In the genomic region with DNA sequence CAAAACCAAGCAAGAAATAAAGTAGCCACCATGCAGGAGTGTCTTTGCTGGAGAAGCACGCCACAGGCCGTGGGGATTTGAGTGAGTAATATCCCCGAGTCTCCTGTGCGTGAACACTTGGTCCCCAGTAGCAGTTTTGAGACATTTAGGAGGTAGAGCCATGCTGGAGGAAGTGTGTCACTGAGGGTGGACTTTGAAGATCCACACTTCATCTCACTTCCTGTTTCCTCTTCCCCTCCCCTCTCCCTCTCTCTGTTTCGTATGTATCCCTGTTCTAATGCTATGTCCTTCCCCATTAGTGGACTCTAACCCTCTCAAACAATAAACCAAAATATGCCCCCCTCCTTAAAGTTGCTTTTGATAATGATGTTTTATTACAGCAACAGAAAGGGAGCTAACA, we compare ENCODE assay signal across 28 mouse cellular contexts. TPM values are rescaled to one million over a fixed set of nuclear protein-coding genes. Genes with fewer than 3 reads are reported as not detected.
DNase-seq lines count a peak whose midpoint lies in the region; ATAC-seq lines count a peak whose summit lies in the region.
"Had no signal": no experiment of that assay in that cellular context is flagged by ENCODE, and none has a peak within 500 bp of the region (broad histone marks: within the 10 kb centered on the region; RNA-seq: fewer than 3 reads in every experiment).

No protein-coding gene starts in this region.

- H3K9me3 ChIP-seq in forebrain, embryonic 16.5 days (ENCODE audit: control insufficient read depth, low read length), result no peaks in the 10 kb centered on the region
- H3K9me3 ChIP-seq: embryonic facial prominence, embryonic 13.5 days; forebrain, embryonic 13.5 days; hindbrain, embryonic 10.5 days; kidney, embryonic 15.5 days; limb, embryonic 10.5 days; midbrain, embryonic 10.5 days had no signal

- no peak overlapping the region for H3K27ac ChIP-seq in forebrain, embryonic 16.5 days (ENCODE audit: low read length)
- H3K27ac ChIP-seq: embryonic facial prominence, embryonic 13.5 days; forebrain, embryonic 13.5 days; gastrocnemius, adult 2 months; kidney, embryonic 15.5 days; limb, embryonic 10.5 days; midbrain, embryonic 10.5 days had no signal

- no peak overlapping the region for H3K4me2 ChIP-seq in forebrain, embryonic 16.5 days (ENCODE audit: low read length)
- H3K4me2 ChIP-seq: embryonic facial prominence, embryonic 13.5 days; forebrain, embryonic 13.5 days; heart, embryonic 11.5 days; kidney, embryonic 15.5 days had no signal

- peak; percentile 12 to 26 for DNase-seq in spleen, postnatal 36 days (ENCODE audit: low spot score in 2 of 2)
- no peak for DNase-seq in spleen, postnatal 4 days (ENCODE audit: low spot score in 2 of 2)
- peak; percentile 51 for DNase-seq in CD4-positive, CD25-positive, alpha-beta regulatory T cell, adult 2 months (ENCODE audit: low read depth, low spot score)
- DNase-seq in naive thymus-derived CD4-positive, alpha-beta T cell, adult 2 months (ENCODE audit: low read depth), result peak; percentile 62
- DNase-seq in heart, adult 18-20 months, result no peak
- DNase-seq in cerebellum, postnatal 36 days, result no peak
- DNase-seq: adrenal gland, postnatal 36 days; cerebellum, adult 11 months; cerebellum, postnatal 10 days; gastrocnemius, adult 2 months; kidney, adult 11 months; kidney, postnatal 4 days; liver; lung, postnatal 4 days had no signal

- H3K36me3 ChIP-seq in forebrain, embryonic 16.5 days (ENCODE audit: control insufficient read depth, insufficient read depth), result no peaks in the 10 kb centered on the region
- H3K36me3 ChIP-seq: embryonic facial prominence, embryonic 13.5 days; hindbrain, embryonic 10.5 days; kidney, embryonic 15.5 days; limb, embryonic 10.5 days; midbrain, embryonic 10.5 days had no signal

- peak; percentile 95 for ATAC-seq in granulocyte monocyte progenitor cell, adult 5-6 weeks (replicated peaks; ENCODE audit: poor library complexity, severe bottlenecking)
- no peak for ATAC-seq in forebrain, embryonic 16.5 days
- ATAC-seq: forebrain, embryonic 13.5 days; hindbrain, embryonic 16.5 days had no signal

- no peaks in the 10 kb centered on the region for H3K4me1 ChIP-seq in forebrain, embryonic 16.5 days (replicated peaks; ENCODE audit: control insufficient read depth, insufficient read depth, low read length)
- H3K4me1 ChIP-seq: forebrain, embryonic 13.5 days had no signal

- 84% methylated on average over 5 of the region's 5 CpGs for WGBS in forebrain, embryonic 16.5 days

- no peak overlapping the region for H3K4me3 ChIP-seq in forebrain, embryonic 16.5 days (replicated peaks; ENCODE audit: low read length)
- H3K4me3 ChIP-seq: embryonic facial prominence, embryonic 13.5 days; erythroblast, embryonic 14.5 days; forebrain, embryonic 13.5 days; gastrocnemius, adult 2 months; hindbrain, embryonic 10.5 days; kidney, embryonic 15.5 days; limb, embryonic 10.5 days; midbrain, embryonic 10.5 days had no signal

- no peaks in the 10 kb centered on the region for H3K27me3 ChIP-seq in forebrain, embryonic 16.5 days (replicated peaks; ENCODE audit: control insufficient read depth, insufficient read depth, low read length)
- H3K27me3 ChIP-seq: embryonic facial prominence, embryonic 13.5 days; forebrain, embryonic 13.5 days; kidney, embryonic 15.5 days had no signal

- H3K9ac ChIP-seq in forebrain, embryonic 16.5 days (replicated peaks; ENCODE audit: low read depth, low read length), result no peak overlapping the region
- H3K9ac ChIP-seq: embryonic facial prominence, embryonic 13.5 days; forebrain, embryonic 13.5 days; kidney, embryonic 15.5 days had no signal

RNA-seq across cellular contexts. Expression of a gene that starts 11.0 kb away (rescaled TPM):
- not detected in 2 replicates for total RNA-seq in granulocyte monocyte progenitor cell, adult 5-6 weeks (2014; fragmentation: Nextera tagmentation)
- not detected in 2 replicates for total RNA-seq in granulocyte monocyte progenitor cell, adult 5-6 weeks (2017)
- polyA plus RNA-seq in forebrain, embryonic 16.5 days (2015; fragmentation: Nextera tagmentation; extraction: Ambion mirVana), result 0.68 and 0.75 TPM in 2 replicates
- not detected for total RNA-seq in heart, adult 18-20 months (2021)
- total RNA-seq: adrenal gland, adult 18-20 months; adrenal gland, postnatal 36 days; gastrocnemius, adult 2 months; gastrocnemius, postnatal 4 days had no signal
- polyA plus RNA-seq: liver, embryonic 16.5 days had no signal

RNA-seq across cellular contexts. Expression of a gene that starts 26.4 kb away (rescaled TPM):
- total RNA-seq in granulocyte monocyte progenitor cell, adult 5-6 weeks (2014; fragmentation: Nextera tagmentation), result not detected in 2 replicates
- total RNA-seq in granulocyte monocyte progenitor cell, adult 5-6 weeks (2017), result not detected in 2 replicates
- 7.4 and 9.7 TPM in 2 replicates for polyA plus RNA-seq in forebrain, embryonic 16.5 days (2015; fragmentation: Nextera tagmentation; extraction: Ambion mirVana)
- total RNA-seq in heart, adult 18-20 months (2021), result 1 to 10 TPM; 1.1 to 1.3 TPM
- polyA plus RNA-seq: erythroblast, embryonic 14.5 days had no signal

RNA-seq across cellular contexts. Expression of a gene that starts 33.4 kb away (rescaled TPM):
- total RNA-seq in granulocyte monocyte progenitor cell, adult 5-6 weeks (2014; fragmentation: Nextera tagmentation), result 95.2 and 147 TPM in 2 replicates
- total RNA-seq in granulocyte monocyte progenitor cell, adult 5-6 weeks (2017), result 71.2 and 75.6 TPM in 2 replicates
- polyA plus RNA-seq in forebrain, embryonic 16.5 days (2015; fragmentation: Nextera tagmentation; extraction: Ambion mirVana), result 156 TPM in 2 replicates
- total RNA-seq in heart, adult 18-20 months (2021), result 10 to 100 TPM; 21.5 to 21.8 TPM

RNA-seq across cellular contexts. Expression of a gene that starts 53.8 kb away (rescaled TPM):
- 127 and 197 TPM in 2 replicates for total RNA-seq in granulocyte monocyte progenitor cell, adult 5-6 weeks (2014; fragmentation: Nextera tagmentation)
- total RNA-seq in granulocyte monocyte progenitor cell, adult 5-6 weeks (2017), result 38.8 and 60.4 TPM in 2 replicates
- polyA plus RNA-seq in forebrain, embryonic 16.5 days (2015; fragmentation: Nextera tagmentation; extraction: Ambion mirVana), result 23.3 and 23.4 TPM in 2 replicates
- 100 to 1,000 TPM; 171 to 173 TPM for total RNA-seq in heart, adult 18-20 months (2021)

Comparison
In these comparisons a context has a peak if more than half of its experiments do, and no peak if none do; other contexts are left out.
1. DNase-seq: peak in spleen, postnatal 36 days (2 of 2), CD4-positive, CD25-positive, alpha-beta regulatory T cell, adult 2 months (single experiment) and naive thymus-derived CD4-positive, alpha-beta T cell, adult 2 months (single experiment); none in spleen, postnatal 4 days (0 of 2), heart, adult 18-20 months (0 of 2) and cerebellum, postnatal 36 days (0 of 2).